In the genomic region with DNA sequence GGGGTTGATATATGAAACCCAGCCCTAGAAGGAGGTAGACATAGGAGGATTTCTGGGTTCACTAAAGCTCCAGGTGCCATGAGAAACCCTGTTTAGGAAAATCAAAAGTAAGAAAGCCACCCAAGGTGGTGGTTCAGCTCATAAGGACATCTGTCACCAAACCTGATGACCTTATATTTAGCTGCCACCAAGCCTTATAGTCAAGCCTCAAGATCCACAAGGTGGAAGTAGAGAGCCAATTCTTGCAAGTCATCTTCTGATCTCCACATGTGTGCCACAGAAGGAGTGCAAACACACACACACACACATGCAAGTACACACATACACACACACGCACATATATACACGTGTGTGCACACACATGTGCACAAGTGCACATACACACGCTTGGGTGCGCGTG, we compare ENCODE assay signal across 10 mouse cellular contexts. TPM values are rescaled to one million over a fixed set of nuclear protein-coding genes. Genes with fewer than 3 reads are reported as not detected.
DNase-seq lines count a peak whose midpoint lies in the region; ATAC-seq and TF ChIP-seq lines count a peak whose summit lies in the region.
"Had no signal": no experiment of that assay in that cellular context is flagged by ENCODE, and none has a peak within 500 bp of the region (broad histone marks: within the 10 kb centered on the region; RNA-seq: fewer than 3 reads in every experiment).

No protein-coding gene starts in this region.

- H3K9me3 ChIP-seq in midbrain, embryonic 15.5 days = no peaks in the 10 kb centered on the region
- H3K9me3 ChIP-seq: limb, embryonic 12.5 days had no signal

- no peak for DNase-seq in layer of hippocampus, adult 2 months (ENCODE audit: low spot score in 2 of 2)
- no peak for DNase-seq in layer of hippocampus, postnatal 36 days
- DNase-seq in CD4-positive helper T cell, adult 2 months (ENCODE audit: low read depth, low spot score) = peak; percentile 69
- peak; percentile 51 for DNase-seq in MN1 (ENCODE audit: low spot score)
- DNase-seq in induced T-regulatory cell, adult 2 months (ENCODE audit: low read depth) = peak; percentile 81
- DNase-seq in urinary bladder, postnatal 14 days (ENCODE audit: low spot score) = no peak
- no peak for DNase-seq in layer of hippocampus, adult 11-12 months (ENCODE audit: low spot score)
- DNase-seq: kidney, adult 2 months had no signal

- peaks cover 20% of the 10 kb centered on the region for H3K4me1 ChIP-seq in midbrain, embryonic 15.5 days
- H3K4me1 ChIP-seq: limb, embryonic 12.5 days had no signal

- no peaks in the 10 kb centered on the region for H3K27me3 ChIP-seq in midbrain, embryonic 15.5 days (replicated peaks)
- H3K27me3 ChIP-seq: limb, embryonic 12.5 days had no signal

- H3K27ac ChIP-seq in layer of hippocampus, adult 2 months = no peak overlapping the region
- H3K27ac ChIP-seq in midbrain, embryonic 15.5 days = no peak overlapping the region
- H3K27ac ChIP-seq: limb, embryonic 12.5 days had no signal

- no peak overlapping the region for H3K4me3 ChIP-seq in layer of hippocampus, adult 2 months
- H3K4me3 ChIP-seq in midbrain, embryonic 15.5 days = no peak overlapping the region
- H3K4me3 ChIP-seq: limb, embryonic 12.5 days had no signal

- H3K4me2 ChIP-seq in midbrain, embryonic 15.5 days = no peak overlapping the region

- peak; percentile 62 for TF ChIP-seq CTCF in layer of hippocampus, adult 2 months (conservative IDR thresholded peaks at IDR 0.05)

- 89% methylated on average over 5 of the region's 5 CpGs for WGBS in midbrain, embryonic 15.5 days

- no peak overlapping the region for H3K9ac ChIP-seq in midbrain, embryonic 15.5 days
- H3K9ac ChIP-seq: limb, embryonic 12.5 days had no signal

- H3K36me3 ChIP-seq in midbrain, embryonic 15.5 days (replicated peaks) = peaks cover 9% of the 10 kb centered on the region

- ATAC-seq in midbrain, embryonic 15.5 days (replicated peaks) = no peak

RNA-seq across cellular contexts. Expression of gene Twsg1, which starts 1.1 kb away (rescaled TPM):
- 10 to 100 TPM; 25.0 to 29.9 TPM for total RNA-seq in layer of hippocampus, adult 2 months (2021)
- 10 to 100 TPM; 27.8 to 28.5 TPM for total RNA-seq in layer of hippocampus, postnatal 36 days (2021)
- polyA plus RNA-seq in midbrain, embryonic 15.5 days (2015; fragmentation: Nextera tagmentation; extraction: Ambion mirVana) = 56.8 and 59.1 TPM in 2 replicates

Comparison
In these comparisons a context has a peak if more than half of its experiments do, and no peak if none do; other contexts are left out.
1. DNase-seq: peak in CD4-positive helper T cell, adult 2 months (single experiment), MN1 (single experiment) and induced T-regulatory cell, adult 2 months (single experiment); none in layer of hippocampus, adult 2 months (0 of 2), layer of hippocampus, postnatal 36 days (0 of 2), urinary bladder, postnatal 14 days (single experiment) and layer of hippocampus, adult 11-12 months (single experiment).